ENCODE assay signal across 8 mouse cellular contexts in genomic region chr5:30638041-30638440, GRCm38 (mm10). TPM values are rescaled to one million over a fixed set of nuclear protein-coding genes. Genes with fewer than 3 reads are reported as not detected.
A peak's percentile ranks its signal among the peaks of the same experiment; 100 is the strongest.
DNase-seq lines count a peak whose midpoint lies in the region; ATAC-seq and TF ChIP-seq lines count a peak whose summit lies in the region.
"Had no signal": no experiment of that assay in that cellular context is flagged by ENCODE, and none has a peak within 500 bp of the region (broad histone marks: within the 10 kb centered on the region; RNA-seq: fewer than 3 reads in every experiment).

No protein-coding gene starts in this region.

- peak; percentile 93 for TF ChIP-seq CTCF in gastrocnemius, adult 2 months (IDR thresholded peaks at IDR 0.05)
- peak; percentile 98 for TF ChIP-seq CTCF in intestine, postnatal 0 days (IDR thresholded peaks at IDR 0.05; ENCODE audit: low read depth)

- ATAC-seq in intestine, postnatal 0 days = no peak
- no peak for ATAC-seq in midbrain, embryonic 14.5 days (ENCODE audit: low FRiP score, low TSS enrichment)

- no peaks in the 10 kb centered on the region for H3K36me3 ChIP-seq in intestine, postnatal 0 days (ENCODE audit: control insufficient read depth, insufficient read depth)
- no peaks in the 10 kb centered on the region for H3K36me3 ChIP-seq in midbrain, embryonic 14.5 days (ENCODE audit: control insufficient read depth, insufficient read depth, low read length)

- no peaks in the 10 kb centered on the region for H3K4me1 ChIP-seq in intestine, postnatal 0 days (replicated peaks; ENCODE audit: control insufficient read depth, insufficient read depth, low read length)
- no peaks in the 10 kb centered on the region for H3K4me1 ChIP-seq in midbrain, embryonic 14.5 days (ENCODE audit: control insufficient read depth, insufficient read depth, low read length)

- WGBS in intestine, postnatal 0 days = 3% methylated on average over 6 of the region's 6 CpGs
- WGBS in midbrain, embryonic 14.5 days = 6% methylated on average over 6 of the region's 6 CpGs

- H3K9ac ChIP-seq in intestine, postnatal 0 days (ENCODE audit: low read depth, low read length) = no peak overlapping the region
- no peak overlapping the region for H3K9ac ChIP-seq in midbrain, embryonic 14.5 days (replicated peaks; ENCODE audit: low read length)

- no peak overlapping the region for H3K4me3 ChIP-seq in gastrocnemius, adult 2 months
- no peak overlapping the region for H3K4me3 ChIP-seq in intestine, postnatal 0 days (ENCODE audit: low read depth, low read length)
- no peak overlapping the region for H3K4me3 ChIP-seq in midbrain, embryonic 14.5 days (replicated peaks; ENCODE audit: low read depth, low read length)
- H3K4me3 ChIP-seq: myocyte had no signal

- peak; percentile 52 for DNase-seq in T-cell, adult 2 months (ENCODE audit: low spot score)
- peak; percentile 77 for DNase-seq in cerebellum, adult 9-11 months
- peak; percentile 80 for DNase-seq in gastrocnemius, adult 2 months
- peak; percentile 72 to 82 for DNase-seq in left cerebral cortex, postnatal 36 days (ENCODE audit: low spot score in 2 of 2)
- peak; percentile 88 for DNase-seq in midbrain, embryonic 14.5 days
- DNase-seq in spleen, adult 12 weeks (ENCODE audit: low spot score) = peak; percentile 34

- H3K4me2 ChIP-seq in intestine, postnatal 0 days (replicated peaks; ENCODE audit: low read depth) = no peak overlapping the region
- no peak overlapping the region for H3K4me2 ChIP-seq in midbrain, embryonic 14.5 days (ENCODE audit: low read length)

- no peak overlapping the region for H3K27ac ChIP-seq in gastrocnemius, adult 2 months
- no peak overlapping the region for H3K27ac ChIP-seq in intestine, postnatal 0 days (ENCODE audit: low read depth, low read length)
- H3K27ac ChIP-seq in midbrain, embryonic 14.5 days (replicated peaks; ENCODE audit: low read depth, low read length) = no peak overlapping the region

- H3K27me3 ChIP-seq in intestine, postnatal 0 days (replicated peaks; ENCODE audit: control insufficient read depth, insufficient read depth, low read length) = no peaks in the 10 kb centered on the region
- H3K27me3 ChIP-seq in midbrain, embryonic 14.5 days (ENCODE audit: control insufficient read depth, insufficient read depth, low read length) = no peaks in the 10 kb centered on the region

- H3K9me3 ChIP-seq in intestine, postnatal 0 days (ENCODE audit: control insufficient read depth) = no peaks in the 10 kb centered on the region
- H3K9me3 ChIP-seq in midbrain, embryonic 14.5 days (ENCODE audit: control insufficient read depth, low read length) = no peaks in the 10 kb centered on the region

- intact Hi-C loops in gastrocnemius, adult 2 months (cut with DNase I) = loop anchor here (1.0 to 5.0 kb wide), 2 partner anchors 122 to 216 kb away; no protein-coding TSS in a partner anchor
- intact Hi-C loops in left cerebral cortex, postnatal 36 days (cut with DNase I) = loop anchor here (1.0 to 10.0 kb wide), 4 partner anchors 122 to 423 kb away; no protein-coding TSS in a partner anchor

RNA-seq across cellular contexts. Expression of gene Slc35f6, which starts 9.7 kb away (rescaled TPM):
- total RNA-seq in gastrocnemius, adult 2 months (2021) = 10 to 100 TPM; 12.7 to 14.2 TPM
- 71.6 and 79.4 TPM in 2 replicates for polyA plus RNA-seq in intestine, postnatal 0 days (2015; fragmentation: Nextera tagmentation; extraction: Ambion mirVana)
- 10 to 100 TPM; 38.5 to 38.7 TPM for total RNA-seq in left cerebral cortex, postnatal 36 days (2021)
- polyA plus RNA-seq in midbrain, embryonic 14.5 days (2014; fragmentation: Nextera tagmentation; extraction: Ambion mirVana) = 26.6 and 33.9 TPM in 2 replicates

RNA-seq across cellular contexts. Expression of gene Cenpa, which starts 28.5 kb away (rescaled TPM):
- total RNA-seq in gastrocnemius, adult 2 months (2021) = 1 to 10 TPM; 1.2 to 3.6 TPM
- 62.0 and 79.2 TPM in 2 replicates for polyA plus RNA-seq in intestine, postnatal 0 days (2015; fragmentation: Nextera tagmentation; extraction: Ambion mirVana)
- total RNA-seq in left cerebral cortex, postnatal 36 days (2021) = 1 to 10 TPM; 6.0 TPM
- polyA plus RNA-seq in midbrain, embryonic 14.5 days (2014; fragmentation: Nextera tagmentation; extraction: Ambion mirVana) = 40.0 and 65.3 TPM in 2 replicates

RNA-seq across cellular contexts. Expression of gene Kcnk3, which starts 50.1 kb away (rescaled TPM):
- total RNA-seq in gastrocnemius, adult 2 months (2021) = under 1 TPM; 0.26 to 0.33 TPM
- 7.3 and 8.1 TPM in 2 replicates for polyA plus RNA-seq in intestine, postnatal 0 days (2015; fragmentation: Nextera tagmentation; extraction: Ambion mirVana)
- total RNA-seq in left cerebral cortex, postnatal 36 days (2021) = 10 to 100 TPM; 21.1 to 21.3 TPM
- 4.7 and 6.6 TPM in 2 replicates for polyA plus RNA-seq in midbrain, embryonic 14.5 days (2014; fragmentation: Nextera tagmentation; extraction: Ambion mirVana)

Comparison
In these comparisons a context has a peak if more than half of its experiments do, and no peak if none do; other contexts are left out.
1. DNase-seq: peak in every context shown above with its lines; median percentile 88 in midbrain, embryonic 14.5 days; 80 in gastrocnemius, adult 2 months; 77 in cerebellum, adult 9-11 months; 77 in left cerebral cortex, postnatal 36 days; 52 in T-cell, adult 2 months; 34 in spleen, adult 12 weeks.
2. RNA of gene Kcnk3, which starts 50.1 kb away (total RNA-seq): 21.1 to 21.3 TPM in left cerebral cortex, postnatal 36 days; 0.26 to 0.33 TPM in gastrocnemius, adult 2 months; every median in the first group is over 10 times any median in the second.